Mouse (Mus musculus): Measurements from ENCODE around the gene Pou2f1. TPM values are rescaled to one million over a fixed set of nuclear protein-coding genes. Genes with fewer than 3 reads are reported as not detected.

The Pou2f1 gene
- total and polyA plus RNA-seq, 2 experiments from 2014 or later, result 13.9 to 29.6 TPM

DNA sequence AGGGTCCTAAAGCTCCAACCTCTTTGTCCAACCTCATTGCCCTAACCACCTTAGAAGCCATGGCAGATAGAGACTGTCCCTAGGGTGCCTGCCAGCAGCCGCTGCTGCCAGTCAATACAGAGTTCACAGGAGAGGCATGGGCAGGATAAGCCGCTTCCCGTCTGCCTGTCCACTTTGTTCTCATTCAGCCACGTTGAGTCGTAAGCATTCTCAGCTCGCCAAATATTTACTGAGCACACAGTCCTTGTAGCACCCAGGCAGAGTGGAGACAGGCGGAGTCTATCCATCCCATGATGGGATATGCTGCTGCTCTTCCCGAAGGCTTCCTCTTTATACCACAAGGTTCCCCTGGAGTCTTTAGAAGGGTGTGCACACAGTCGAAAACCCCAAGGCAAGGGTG lies 185.2 kb downstream of the Pou2f1 start:
- Histone ChIP-seq H3K27me3 (ENCODE audit: insufficient read depth, low read length) (peaks cover 5% of the 10 kb centered on the region; the same call in 1 of the 2 replicates), H3K36me3 (ENCODE audit: insufficient read depth, low read length) (no peaks in the 10 kb centered on the region), H3K4me2 (ENCODE audit: low read depth, low read length) (no peak overlapping the region), H3K4me1 (ENCODE audit: insufficient read depth, low read length) (peaks cover 4% of the 10 kb centered on the region), H3K27ac (no peak overlapping the region), H3K4me3 (ENCODE audit: low read length) (no peak overlapping the region), H3K9ac (replicated peaks; ENCODE audit: low read length) (no peak overlapping the region), H3K9me3 (ENCODE audit: low read length) (no peaks in the 10 kb centered on the region)
- DNase-seq (ENCODE audit: low spot score) (no peak), ATAC-seq (peak; percentile 24; the same call in 1 of the 2 replicates)
- 63% methylated on average over 9 of the region's 9 CpGs for WGBS
- no peak for TF ChIP-seq CTCF (IDR thresholded peaks at IDR 0.05; ENCODE audit: low read depth)

DNA sequence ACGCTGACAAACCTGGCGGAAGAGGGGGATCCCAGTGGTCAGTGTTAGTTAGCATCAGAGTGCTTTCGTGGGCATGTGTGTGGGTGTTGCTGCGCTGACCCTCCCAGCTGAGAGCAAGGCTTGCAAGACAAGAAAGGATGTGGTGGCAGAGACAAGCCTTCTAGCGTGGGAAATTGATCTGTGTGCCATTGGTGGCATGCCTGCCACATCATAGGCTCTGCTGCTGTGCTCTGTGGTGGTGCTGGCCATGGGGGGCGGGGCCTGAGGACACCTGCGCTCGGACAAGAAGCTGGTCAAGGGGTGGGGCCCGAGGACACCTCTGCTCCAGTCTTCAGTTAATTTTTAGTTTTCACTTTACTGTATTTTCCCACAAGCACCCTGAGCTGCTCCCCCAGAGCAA lies 186.1 kb downstream of the Pou2f1 start:
- Histone ChIP-seq H3K4me1 (ENCODE audit: insufficient read depth, low read length) (peaks cover 4% of the 10 kb centered on the region), H3K4me2 (ENCODE audit: low read depth, low read length) (no peak overlapping the region), H3K27me3 (ENCODE audit: insufficient read depth, low read length) (peaks cover 5% of the 10 kb centered on the region; the same call in 1 of the 2 replicates), H3K9me3 (ENCODE audit: low read length) (no peaks in the 10 kb centered on the region), H3K36me3 (ENCODE audit: insufficient read depth, low read length) (no peaks in the 10 kb centered on the region), H3K9ac (replicated peaks; ENCODE audit: low read length) (no peak overlapping the region), H3K27ac (no peak overlapping the region), H3K4me3 (ENCODE audit: low read length) (no peak overlapping the region)
- ATAC-seq (no peak), DNase-seq (ENCODE audit: low spot score) (no peak)
- TF ChIP-seq CTCF (IDR thresholded peaks at IDR 0.05; ENCODE audit: low read depth), result no peak
- WGBS, result 85% methylated on average over 9 of the region's 9 CpGs

Other genes with a start within 250 kb of the Pou2f1 start
- 25.3 and 27.5 TPM in 2 replicates for gene Creg1, start 238.9 kb downstream of the Pou2f1 start, total RNA-seq (2014; rRNA removed)
- gene Creg1, start 238.9 kb downstream of the Pou2f1 start, polyA plus RNA-seq (2015; fragmentation: Nextera tagmentation; extraction: Ambion mirVana), result 48.0 and 48.8 TPM in 2 replicates
- gene Cd247, start 214.0 kb downstream of the Pou2f1 start, total RNA-seq (2014; rRNA removed), result not detected in 2 replicates
- 0.39 and 0.55 TPM in 2 replicates for gene Cd247, start 214.0 kb downstream of the Pou2f1 start, polyA plus RNA-seq (2015; fragmentation: Nextera tagmentation; extraction: Ambion mirVana)
- gene Dusp27, start 125.2 kb upstream of the Pou2f1 start, total RNA-seq (2014; rRNA removed), result 0.36 and 0.58 TPM in 2 replicates
- 0.64 and 1.0 TPM in 2 replicates for gene Dusp27, start 125.2 kb upstream of the Pou2f1 start, polyA plus RNA-seq (2015; fragmentation: Nextera tagmentation; extraction: Ambion mirVana)
- not detected in 2 replicates for gene Gpa33, start 127.6 kb upstream of the Pou2f1 start, total RNA-seq (2014; rRNA removed)
- gene Gpa33, start 127.6 kb upstream of the Pou2f1 start, polyA plus RNA-seq (2015; fragmentation: Nextera tagmentation; extraction: Ambion mirVana), result 0.06 and 0.09 TPM in 2 replicates
- not detected in 2 replicates for gene Mael, start 236.1 kb upstream of the Pou2f1 start, total RNA-seq (2014; rRNA removed)
- 0.21 and 0.26 TPM in 2 replicates for gene Mael, start 236.1 kb upstream of the Pou2f1 start, polyA plus RNA-seq (2015; fragmentation: Nextera tagmentation; extraction: Ambion mirVana)